Mouse (Mus musculus): ENCODE measurements around the gene Hspa2. TPM values are rescaled to one million over a fixed set of nuclear protein-coding genes. Genes with fewer than 3 reads are reported as not detected.
A peak's percentile ranks its signal among the peaks of the same experiment; 100 is the strongest.

Gene Hspa2
- polyA plus RNA-seq, 2 experiments = 1.3 to 1.9 TPM

- no peaks in the 10 kb centered on the region for H3K9me3 ChIP-seq (ENCODE audit: control insufficient read depth, low read length)
- DNase-seq (ENCODE audit: low read depth in 3 of 3, low spot score in 3 of 3) (no peak), ATAC-seq (ENCODE audit: insufficient read depth) (no peak)
- WGBS (ENCODE audit: insufficient replicate concordance) = 45% methylated on average over 4 of the region's 4 CpGs
- H3K4me2 ChIP-seq (ENCODE audit: low read depth) = no peak overlapping the region
- no peaks in the 10 kb centered on the region for H3K36me3 ChIP-seq (replicated peaks; ENCODE audit: control insufficient read depth, insufficient read depth, low read depth)
- peaks cover 36% of the 10 kb centered on the region for H3K27me3 ChIP-seq (ENCODE audit: control insufficient read depth, insufficient read depth, low read length)
- no peak overlapping the region for H3K27ac ChIP-seq
- H3K4me1 ChIP-seq (replicated peaks; ENCODE audit: control insufficient read depth in 2 of 2, insufficient read depth in 2 of 2, low read length in 1 of 2) = peaks cover 0 to 8% of the 10 kb centered on the region in 2 experiments; a peak in 3 of 4 replicates
- no peak for TF ChIP-seq CTCF (IDR thresholded peaks at IDR 0.05; ENCODE audit: low read depth)
- TF ChIP-seq EP300 (IDR thresholded peaks at IDR 0.05; ENCODE audit: low read depth) = no peak
- H3K4me3 ChIP-seq (ENCODE audit: insufficient read depth in 1 of 2, low read depth in 2 of 2, low read length in 2 of 2) = no peak overlapping the region
- H3K9ac ChIP-seq (replicated peaks) = no peak overlapping the region
Observed at GRCm38 (mm10) chr12:76409166-76409565, 5.2 kb downstream of the Hspa2 start.

- Histone ChIP-seq H3K36me3 (replicated peaks; ENCODE audit: control insufficient read depth, insufficient read depth, low read depth) (no peaks in the 10 kb centered on the region), H3K4me3 (ENCODE audit: insufficient read depth in 1 of 2, low read depth in 2 of 2, low read length in 2 of 2) (no peak overlapping the region), H3K4me1 (replicated peaks; ENCODE audit: control insufficient read depth in 2 of 2, insufficient read depth in 2 of 2, low read length in 1 of 2) (peaks cover 0 to 4% of the 10 kb centered on the region in 2 experiments; a peak in 2 of 4 replicates), H3K27ac (no peak overlapping the region), H3K9ac (replicated peaks) (no peak overlapping the region), H3K4me2 (ENCODE audit: low read depth) (no peak overlapping the region), H3K27me3 (ENCODE audit: control insufficient read depth, insufficient read depth, low read length) (peaks cover 17% of the 10 kb centered on the region), H3K9me3 (ENCODE audit: control insufficient read depth, low read length) (peaks cover 4% of the 10 kb centered on the region)
- WGBS (ENCODE audit: insufficient replicate concordance) = 49% methylated on average over 11 of the region's 12 CpGs
- TF ChIP-seq EP300 (IDR thresholded peaks at IDR 0.05; ENCODE audit: low read depth) = no peak
- no peak for TF ChIP-seq CTCF (IDR thresholded peaks at IDR 0.05; ENCODE audit: low read depth)
- DNase-seq (ENCODE audit: low read depth in 3 of 3, low spot score in 3 of 3) = no peak
- ATAC-seq (ENCODE audit: insufficient read depth) = no peak
Observed at GRCm38 (mm10) chr12:76415383-76416010, 11.5 kb downstream of the Hspa2 start.

DNA sequence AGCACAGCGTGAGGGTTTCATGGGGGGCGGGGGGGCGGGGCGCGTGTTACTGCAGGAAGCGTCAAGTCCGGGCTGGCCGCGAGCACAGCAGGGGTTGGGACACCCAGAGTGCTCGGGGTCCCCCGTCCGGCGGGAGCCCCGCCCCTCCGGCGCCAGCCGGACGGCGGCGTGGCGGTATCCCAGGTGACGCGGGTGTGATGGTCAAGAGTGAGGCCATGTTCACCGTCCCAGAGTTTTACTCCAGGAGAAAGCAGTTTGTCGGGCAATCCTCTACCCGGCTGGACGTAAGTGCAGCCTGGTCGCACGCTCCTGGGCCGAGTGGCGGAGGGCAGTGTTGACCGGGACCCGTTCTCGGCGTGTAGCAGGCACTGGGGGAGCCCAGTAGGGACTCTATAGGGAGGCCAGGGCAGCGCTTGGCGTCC, 13.5 kb downstream of the Hspa2 start, which contains the start of gene Ppp1r36:
Gene Ppp1r36, plus strand, starts transcription at position 106 of the 422 bp plus-strand sequence.
- 4% methylated on average over 37 of the region's 37 CpGs for WGBS (ENCODE audit: insufficient replicate concordance)
- Histone ChIP-seq H3K4me3 (ENCODE audit: insufficient read depth in 1 of 2, low read depth in 2 of 2, low read length in 2 of 2) (peak within 1 kb of the TSS; percentile 2 to 7; a peak in 2 of 4 replicates), H3K9me3 (ENCODE audit: control insufficient read depth, low read length) (peaks cover 4% of the 10 kb centered on the region), H3K4me1 (replicated peaks; ENCODE audit: control insufficient read depth in 2 of 2, insufficient read depth in 2 of 2, low read length in 1 of 2) (peaks cover 0 to 4% of the 10 kb centered on the region in 2 experiments; a peak in 2 of 4 replicates), H3K27me3 (ENCODE audit: control insufficient read depth, insufficient read depth, low read length) (peaks cover 17% of the 10 kb centered on the region), H3K36me3 (replicated peaks; ENCODE audit: control insufficient read depth, insufficient read depth, low read depth) (no peaks in the 10 kb centered on the region), H3K27ac (no peak within 1 kb of the TSS), H3K9ac (replicated peaks) (no peak within 1 kb of the TSS), H3K4me2 (ENCODE audit: low read depth) (peak within 1 kb of the TSS; percentile 55)
- no peak for DNase-seq (ENCODE audit: low read depth in 3 of 3, low spot score in 3 of 3)
- no peak for TF ChIP-seq CTCF (IDR thresholded peaks at IDR 0.05; ENCODE audit: low read depth)
- TF ChIP-seq EP300 (IDR thresholded peaks at IDR 0.05; ENCODE audit: low read depth) = no peak
- ATAC-seq (ENCODE audit: insufficient read depth) = no peak

- DNase-seq (ENCODE audit: low read depth in 3 of 3, low spot score in 3 of 3) (no peak), ATAC-seq (ENCODE audit: insufficient read depth) (no peak)
- Histone ChIP-seq H3K4me2 (ENCODE audit: low read depth) (no peak overlapping the region), H3K9ac (replicated peaks) (no peak overlapping the region), H3K4me3 (ENCODE audit: insufficient read depth in 1 of 2, low read depth in 2 of 2, low read length in 2 of 2) (no peak overlapping the region), H3K4me1 (replicated peaks; ENCODE audit: control insufficient read depth in 2 of 2, insufficient read depth in 2 of 2, low read length in 1 of 2) (peaks cover 0 to 4% of the 10 kb centered on the region in 2 experiments; a peak in 2 of 4 replicates), H3K27ac (no peak overlapping the region), H3K36me3 (replicated peaks; ENCODE audit: control insufficient read depth, insufficient read depth, low read depth) (no peaks in the 10 kb centered on the region), H3K9me3 (ENCODE audit: control insufficient read depth, low read length) (peaks cover 4% of the 10 kb centered on the region), H3K27me3 (ENCODE audit: control insufficient read depth, insufficient read depth, low read length) (peaks cover 17% of the 10 kb centered on the region)
- TF ChIP-seq EP300 (IDR thresholded peaks at IDR 0.05; ENCODE audit: low read depth) (no peak), CTCF (IDR thresholded peaks at IDR 0.05; ENCODE audit: low read depth) (peak; percentile 38; the same call in 1 of the 2 replicates)
- 77% methylated on average over 5 of the region's 5 CpGs for WGBS (ENCODE audit: insufficient replicate concordance)
Observed at GRCm38 (mm10) chr12:76418346-76418745, 14.4 kb downstream of the Hspa2 start.

DNA sequence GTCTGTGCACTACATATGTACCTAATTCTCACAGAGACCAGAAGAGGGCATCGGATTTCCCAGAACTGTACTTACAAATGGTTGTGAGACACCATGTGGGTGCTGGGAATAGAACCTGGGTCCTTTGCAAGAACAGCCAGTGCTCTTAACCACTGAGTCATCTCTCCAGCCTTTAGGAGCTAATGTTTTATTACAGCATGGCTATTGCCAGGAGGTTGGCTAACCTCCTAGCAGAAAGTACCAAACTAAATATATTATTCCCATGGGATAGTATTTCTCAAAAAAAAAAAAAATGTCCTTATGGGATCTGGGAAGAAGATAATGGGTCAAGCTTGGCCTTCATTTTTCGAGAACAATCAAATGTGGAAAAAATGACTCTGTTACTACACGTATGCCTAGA, 21.3 kb downstream of the Hspa2 start:
- Histone ChIP-seq H3K27me3 (ENCODE audit: control insufficient read depth, insufficient read depth, low read length) (no peaks in the 10 kb centered on the region), H3K36me3 (replicated peaks; ENCODE audit: control insufficient read depth, insufficient read depth, low read depth) (no peaks in the 10 kb centered on the region), H3K27ac (no peak overlapping the region), H3K4me2 (ENCODE audit: low read depth) (no peak overlapping the region), H3K4me1 (replicated peaks; ENCODE audit: control insufficient read depth in 2 of 2, insufficient read depth in 2 of 2, low read length in 1 of 2) (no peaks in the 10 kb centered on the region), H3K9me3 (ENCODE audit: control insufficient read depth, low read length) (no peaks in the 10 kb centered on the region), H3K9ac (replicated peaks) (no peak overlapping the region), H3K4me3 (ENCODE audit: insufficient read depth in 1 of 2, low read depth in 2 of 2, low read length in 2 of 2) (no peak overlapping the region)
- WGBS (ENCODE audit: insufficient replicate concordance) = 58% methylated on average over 3 of the region's 3 CpGs
- ATAC-seq (ENCODE audit: insufficient read depth) (no peak), DNase-seq (ENCODE audit: low read depth in 3 of 3, low spot score in 3 of 3) (no peak)
- TF ChIP-seq CTCF (IDR thresholded peaks at IDR 0.05; ENCODE audit: low read depth) (no peak), EP300 (IDR thresholded peaks at IDR 0.05; ENCODE audit: low read depth) (no peak)
